Comparison of ENCODE assay signal across 9 mouse cellular contexts in the genomic region with DNA sequence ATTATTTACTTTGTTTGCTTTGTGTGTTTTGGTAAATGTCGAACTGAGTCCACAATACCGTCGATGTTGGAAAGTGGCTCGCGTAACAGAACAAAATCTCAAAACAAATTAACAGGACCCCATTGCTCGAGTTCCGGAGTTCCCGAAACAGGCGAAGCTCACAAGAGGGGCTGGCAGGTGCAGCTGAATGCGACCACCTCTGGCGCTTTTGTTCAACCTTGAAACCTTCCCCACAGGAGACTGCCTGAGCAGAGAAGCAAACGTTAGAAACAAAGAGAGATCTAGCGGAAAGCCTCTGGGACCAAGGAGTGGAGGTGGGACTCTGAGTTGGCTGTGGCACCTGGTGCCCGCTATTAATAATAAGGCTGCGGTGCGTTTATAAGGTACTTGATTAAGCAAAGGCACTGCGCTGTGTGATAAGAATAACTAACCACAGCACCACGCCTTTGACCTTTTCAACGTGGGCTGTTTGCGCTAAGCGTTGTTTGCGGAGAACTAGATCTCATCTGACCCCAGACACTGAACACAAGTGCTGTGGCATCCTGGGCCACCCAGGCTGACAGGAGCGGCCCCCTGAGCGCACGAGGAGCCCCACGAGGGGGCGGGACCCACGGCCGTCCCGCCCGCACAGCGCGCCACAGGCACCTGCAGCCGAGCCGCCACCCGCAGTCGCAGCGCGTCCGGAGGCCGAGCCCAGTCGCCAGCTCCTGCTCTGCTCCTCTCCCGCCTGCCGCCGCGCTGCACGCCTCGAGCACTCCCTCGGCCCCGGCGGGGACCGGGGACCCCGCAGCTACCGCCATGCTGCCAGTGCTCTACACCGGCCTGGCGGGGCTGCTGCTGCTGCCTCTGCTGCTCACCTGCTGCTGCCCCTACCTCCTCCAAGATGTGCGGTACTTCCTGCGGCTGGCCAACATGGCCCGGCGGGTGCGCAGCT. TPM values are rescaled to one million over a fixed set of nuclear protein-coding genes. Genes with fewer than 3 reads are reported as not detected.
DNase-seq lines count a peak whose midpoint lies in the region; ATAC-seq and TF ChIP-seq lines count a peak whose summit lies in the region.
"Had no signal": no experiment of that assay in that cellular context is flagged by ENCODE, and none has a peak within 500 bp of the region (broad histone marks: within the 10 kb centered on the region; RNA-seq: fewer than 3 reads in every experiment).

A gene (plus strand): TSS at position 51 of the 934 bp plus-strand sequence.

- H3K27me3 ChIP-seq in erythroblast, embryonic 14.5 days (ENCODE audit: control insufficient read depth), result peaks cover 36% of the 10 kb centered on the region
- H3K27me3 ChIP-seq in forebrain, postnatal 0 days (ENCODE audit: insufficient read depth, low read length), result peaks cover 23% of the 10 kb centered on the region
- H3K27me3 ChIP-seq in kidney, adult 2 months (replicated peaks; ENCODE audit: control insufficient read depth, insufficient read depth, low read length), result no peaks in the 10 kb centered on the region
- H3K27me3 ChIP-seq in limb, embryonic 15.5 days, result peaks cover 62% of the 10 kb centered on the region
- H3K27me3 ChIP-seq in midbrain, embryonic 16.5 days (ENCODE audit: control insufficient read depth, insufficient read depth, low read depth, low read length), result peaks cover 4% of the 10 kb centered on the region; the same call in 1 of the 2 replicates
- H3K27me3 ChIP-seq: CH12.LX had no signal

- H3K9ac ChIP-seq in forebrain, postnatal 0 days, result peak within 1 kb of the TSS; percentile 64
- no peak within 1 kb of the TSS for H3K9ac ChIP-seq in limb, embryonic 15.5 days
- peak within 1 kb of the TSS; percentile 78 for H3K9ac ChIP-seq in midbrain, embryonic 16.5 days (ENCODE audit: low read depth, low read length)

- no peaks in the 10 kb centered on the region for H3K36me3 ChIP-seq in erythroblast, embryonic 14.5 days (ENCODE audit: control insufficient read depth)
- no peaks in the 10 kb centered on the region for H3K36me3 ChIP-seq in forebrain, postnatal 0 days (ENCODE audit: insufficient read depth)
- H3K36me3 ChIP-seq in kidney, adult 2 months (ENCODE audit: control insufficient read depth, insufficient read depth, low read length), result peaks cover 15% of the 10 kb centered on the region
- no peaks in the 10 kb centered on the region for H3K36me3 ChIP-seq in limb, embryonic 15.5 days
- H3K36me3 ChIP-seq in midbrain, embryonic 16.5 days (ENCODE audit: control insufficient read depth, insufficient read depth, low read length), result no peaks in the 10 kb centered on the region

- H3K9me3 ChIP-seq in erythroblast, embryonic 14.5 days (ENCODE audit: control insufficient read depth, low read length), result peaks cover 5% of the 10 kb centered on the region
- no peaks in the 10 kb centered on the region for H3K9me3 ChIP-seq in forebrain, postnatal 0 days (ENCODE audit: low read length)
- no peaks in the 10 kb centered on the region for H3K9me3 ChIP-seq in limb, embryonic 15.5 days
- no peaks in the 10 kb centered on the region for H3K9me3 ChIP-seq in midbrain, embryonic 16.5 days (replicated peaks; ENCODE audit: control insufficient read depth, low read length, poor library complexity, severe bottlenecking)

- H3K4me1 ChIP-seq in erythroblast, embryonic 14.5 days (ENCODE audit: control insufficient read depth), result peaks cover 4% of the 10 kb centered on the region; the same call in 1 of the 2 replicates
- H3K4me1 ChIP-seq in forebrain, postnatal 0 days (ENCODE audit: insufficient read depth), result 0 out of 2 replicates have a peak, but pooled peaks cover 3% of the 10 kb centered on the region
- peaks cover 15% of the 10 kb centered on the region; the same call in 1 of the 2 replicates for H3K4me1 ChIP-seq in kidney, adult 2 months (ENCODE audit: control insufficient read depth, insufficient read depth, low read length)
- peaks cover 13% of the 10 kb centered on the region for H3K4me1 ChIP-seq in limb, embryonic 15.5 days
- H3K4me1 ChIP-seq in midbrain, embryonic 16.5 days (ENCODE audit: control insufficient read depth, insufficient read depth, low read length), result peaks cover 5% of the 10 kb centered on the region; the same call in 1 of the 2 replicates

- ATAC-seq in erythroblast, adult 5-6 weeks (replicated peaks; ENCODE audit: low FRiP score, poor library complexity, severe bottlenecking), result no peak
- ATAC-seq in forebrain, postnatal 0 days, result peak; percentile 86
- ATAC-seq in limb, embryonic 15.5 days (ENCODE audit: insufficient number of reproducible peaks, low FRiP score, low TSS enrichment, low read depth), result 0 out of 2 replicates have a peak, but pooled peaks have one; percentile 40
- ATAC-seq in midbrain, embryonic 16.5 days, result peak; percentile 90

- no peak within 1 kb of the TSS for H3K27ac ChIP-seq in forebrain, postnatal 0 days (ENCODE audit: low read depth, low read length)
- H3K27ac ChIP-seq in kidney, adult 2 months (ENCODE audit: insufficient read depth, low read depth, low read length), result peak within 1 kb of the TSS; percentile 100
- no peak within 1 kb of the TSS for H3K27ac ChIP-seq in limb, embryonic 15.5 days
- H3K27ac ChIP-seq in midbrain, embryonic 16.5 days (ENCODE audit: low read length), result peak within 1 kb of the TSS; percentile 67

- H3K4me3 ChIP-seq in erythroblast, embryonic 14.5 days (replicated peaks), result peak within 1 kb of the TSS; percentile 61
- peak within 1 kb of the TSS; percentile 61 for H3K4me3 ChIP-seq in forebrain, postnatal 0 days (ENCODE audit: low read depth, low read length)
- H3K4me3 ChIP-seq in kidney, adult 2 months (ENCODE audit: insufficient read depth, low read depth, low read length), result peak within 1 kb of the TSS; percentile 57
- peak within 1 kb of the TSS; percentile 48 for H3K4me3 ChIP-seq in limb, embryonic 15.5 days
- peak within 1 kb of the TSS; percentile 66 for H3K4me3 ChIP-seq in midbrain, embryonic 16.5 days (ENCODE audit: low read depth, low read length)

- TF ChIP-seq CTCF in forebrain, postnatal 0 days (IDR thresholded peaks at IDR 0.05; ENCODE audit: low read depth), result no peak
- TF ChIP-seq CTCF in kidney, adult 2 months (conservative IDR thresholded peaks at IDR 0.05; ENCODE audit: insufficient read depth, insufficient read length, low read depth, low read length), result no peak

- peak within 1 kb of the TSS; percentile 98 for H3K4me2 ChIP-seq in forebrain, postnatal 0 days (ENCODE audit: low read depth)
- peak within 1 kb of the TSS; percentile 99 for H3K4me2 ChIP-seq in limb, embryonic 15.5 days
- H3K4me2 ChIP-seq in midbrain, embryonic 16.5 days (ENCODE audit: low read length), result peak within 1 kb of the TSS; percentile 83

- under 1% methylated on average over 41 of the region's 61 CpGs for WGBS in forebrain, postnatal 0 days
- WGBS in kidney, adult 2 months, result 3% methylated on average over 61 of the region's 61 CpGs
- 2% methylated on average over 61 of the region's 61 CpGs for WGBS in limb, embryonic 15.5 days
- WGBS in midbrain, embryonic 16.5 days, result under 1% methylated on average over 57 of the region's 61 CpGs

- peak; percentile 53 to 66 for DNase-seq in adrenal gland, postnatal 36 days
- peak; percentile 59 for DNase-seq in forebrain, postnatal 0 days
- DNase-seq in kidney, adult 2 months, result peak; percentile 91
- peak; percentile 17 to 34 for DNase-seq in thymus, adult 18-20 months

- no peak for TF ChIP-seq POLR2A in kidney, adult 2 months (IDR thresholded peaks at IDR 0.05; ENCODE audit: low read depth, low read length)

RNA-seq across cellular contexts. Expression of the gene that starts here (rescaled TPM):
- not detected in 2 replicates for polyA plus RNA-seq in erythroblast, embryonic 14.5 days (2012)
- not detected in 2 replicates for total RNA-seq in erythroblast, adult 5-6 weeks (2015; ENCODE audit: low replicate concordance)
- not detected in 2 replicates for total RNA-seq in erythroblast, adult 5-6 weeks (2017; ENCODE audit: low replicate concordance)
- 10 to 100 TPM; 10.2 to 40.8 TPM for total RNA-seq in adrenal gland, postnatal 36 days (2021)
- total RNA-seq in forebrain, postnatal 0 days (2014; rRNA removed), result 4.4 and 6.9 TPM in 2 replicates
- 3.6 and 5.9 TPM in 2 replicates for polyA plus RNA-seq in forebrain, postnatal 0 days (2015; fragmentation: Nextera tagmentation; extraction: Ambion mirVana)
- 1,333 and 1,911 TPM in 2 replicates for polyA plus RNA-seq in kidney, adult 2 months (2012; rRNA removed)
- polyA plus RNA-seq in limb, embryonic 15.5 days (2015; fragmentation: Nextera tagmentation; extraction: Ambion mirVana), result 0.27 and 0.34 TPM in 2 replicates
- polyA plus RNA-seq in midbrain, embryonic 16.5 days (2015; fragmentation: Nextera tagmentation; extraction: Ambion mirVana), result 14.0 and 14.6 TPM in 2 replicates
- total RNA-seq: CH12.LX had no signal

Comparison
In these comparisons a context has a peak if more than half of its experiments do, and no peak if none do; other contexts are left out.
1. RNA of the gene that starts here (polyA plus RNA-seq): 1,333 to 1,911 TPM in kidney, adult 2 months; 14.0 to 14.6 TPM in midbrain, embryonic 16.5 days, 3.6 to 5.9 TPM in forebrain, postnatal 0 days, 0.27 to 0.34 TPM in limb, embryonic 15.5 days and not detected in erythroblast, embryonic 14.5 days; every median in the first group is over 10 times any median in the second.
2. Peak in ATAC-seq, H3K4me3 ChIP-seq and H3K4me2 ChIP-seq in limb, embryonic 15.5 days; RNA of the gene not detected or under 1 TPM.
3. DNase-seq: peak in every context shown above with its lines; median percentile 91 in kidney, adult 2 months; 60 in adrenal gland, postnatal 36 days; 59 in forebrain, postnatal 0 days; 26 in thymus, adult 18-20 months.
4. H3K27ac ChIP-seq: peak in kidney, adult 2 months (single experiment) and midbrain, embryonic 16.5 days (single experiment); none in forebrain, postnatal 0 days (single experiment) and limb, embryonic 15.5 days (single experiment).
5. Peak in every context shown above with its lines, with median percentiles within 50 percentile points of each other: H3K4me3 ChIP-seq and H3K4me2 ChIP-seq.